Mouse (Mus musculus): Measurements from ENCODE around the gene Tmsb15b1. TPM values are rescaled to one million over a fixed set of nuclear protein-coding genes. Genes with fewer than 3 reads are reported as not detected.
"Not testable (repeated sequence)": the region's sequence is repeated elsewhere in the genome, so short reads cannot be mapped to it uniquely, and the experiment has no call there.

Tmsb15b1 gene
- polyA plus RNA-seq, 1 experiment from 2014 or later = 19.8 TPM

DNA sequence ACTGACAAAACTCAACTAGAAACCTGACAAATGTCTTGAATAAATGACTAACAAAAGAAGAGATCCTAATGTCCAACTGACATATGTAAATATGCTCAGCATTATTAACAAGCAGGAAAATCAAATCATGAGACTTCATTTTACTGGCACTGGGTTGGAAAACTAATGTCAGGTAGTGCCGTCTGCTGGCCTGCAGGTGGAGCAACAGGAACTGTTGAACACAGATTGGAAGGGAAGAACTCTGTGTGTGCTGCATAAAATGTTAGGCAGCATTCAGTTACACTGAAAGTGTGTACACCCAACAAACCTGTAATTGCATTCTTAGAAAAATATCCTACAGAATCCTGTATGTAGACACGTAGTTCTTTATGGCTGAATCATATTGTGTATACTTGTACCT lies 17.0 kb downstream of the Tmsb15b1 start:
- no peaks in the 10 kb centered on the region for H3K9me3 ChIP-seq (replicated peaks)
- no peaks in the 10 kb centered on the region for H3K36me3 ChIP-seq
- no peaks in the 10 kb centered on the region for H3K4me1 ChIP-seq
- WGBS = 29% methylated on average over 2 of the region's 2 CpGs
- H3K27ac ChIP-seq = no peak overlapping the region
- 0 out of 2 replicates have a peak, but pooled peaks cover 3% of the 10 kb centered on the region for H3K27me3 ChIP-seq (ENCODE audit: low read depth, poor library complexity, severe bottlenecking)
- DNase-seq (ENCODE audit: low spot score) = no peak
- no peak overlapping the region for H3K4me3 ChIP-seq

DNA sequence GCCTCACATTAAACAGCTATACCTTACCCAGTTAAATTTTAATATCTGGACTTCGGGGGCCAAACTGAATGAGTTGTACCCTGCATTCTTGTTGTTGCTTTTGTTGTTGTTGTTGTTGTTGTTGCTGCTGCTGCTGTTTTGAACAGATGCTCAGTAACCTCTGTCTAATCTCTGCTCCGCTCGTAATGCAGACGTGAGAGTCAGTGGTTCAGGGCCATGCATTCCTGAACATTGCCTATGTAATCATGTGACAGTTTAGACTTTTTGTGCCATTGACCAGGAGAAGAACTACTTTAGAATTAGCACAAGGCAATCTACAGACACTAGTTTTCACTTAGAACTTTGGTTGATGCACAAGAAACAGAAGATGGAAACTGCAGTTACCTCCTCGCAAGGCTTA lies 18.4 kb downstream of the Tmsb15b1 start:
- not testable (repeated sequence) for H3K27ac ChIP-seq; DNase-seq (ENCODE audit: low spot score); H3K4me1 ChIP-seq; H3K36me3 ChIP-seq; H3K9me3 ChIP-seq (replicated peaks); H3K27me3 ChIP-seq (ENCODE audit: low read depth, poor library complexity, severe bottlenecking)
- peak overlapping the region; percentile 43 for H3K4me3 ChIP-seq
- 60% methylated on average over 5 of the region's 5 CpGs for WGBS

DNA sequence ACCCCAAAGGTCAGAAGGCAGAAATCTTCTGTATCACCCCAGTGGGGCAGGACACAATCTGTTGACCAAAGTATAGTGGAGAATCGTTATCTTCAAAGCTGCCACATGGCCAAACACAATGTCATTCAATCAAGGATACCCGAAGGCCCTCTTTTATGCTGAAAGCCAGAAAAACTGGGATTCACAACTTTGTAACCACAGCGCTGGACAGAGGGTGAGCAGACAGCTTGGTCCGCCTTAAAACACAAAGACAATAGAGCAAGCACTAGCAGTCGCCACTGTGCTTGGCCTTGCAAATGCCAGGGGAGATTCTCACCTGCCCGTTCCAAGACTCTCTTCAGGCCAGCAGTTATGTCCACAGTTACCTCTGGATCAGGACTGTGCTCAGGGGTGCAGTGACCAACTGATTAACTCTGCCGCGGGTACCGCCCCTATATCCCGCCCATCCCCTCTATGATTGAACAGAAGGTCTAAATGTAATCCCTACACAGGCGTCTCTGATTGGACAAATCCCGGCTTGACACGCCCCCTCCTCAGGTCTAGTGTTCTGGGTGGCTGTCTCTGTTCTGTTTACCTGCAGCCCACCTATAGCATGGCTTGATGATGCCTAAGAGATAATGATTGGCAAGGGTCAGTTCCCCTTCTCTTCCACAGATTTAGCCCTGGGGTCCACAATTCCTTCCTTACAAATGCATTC lies 18.9 kb downstream of the Tmsb15b1 start:
- not testable (repeated sequence) for H3K4me1 ChIP-seq; H3K9me3 ChIP-seq (replicated peaks); H3K36me3 ChIP-seq; H3K27ac ChIP-seq; H3K27me3 ChIP-seq (ENCODE audit: low read depth, poor library complexity, severe bottlenecking)
- H3K4me3 ChIP-seq = peak overlapping the region; percentile 43
- WGBS = 23% methylated on average over 13 of the region's 13 CpGs
- peak; percentile 45 for DNase-seq (ENCODE audit: low spot score)

DNA sequence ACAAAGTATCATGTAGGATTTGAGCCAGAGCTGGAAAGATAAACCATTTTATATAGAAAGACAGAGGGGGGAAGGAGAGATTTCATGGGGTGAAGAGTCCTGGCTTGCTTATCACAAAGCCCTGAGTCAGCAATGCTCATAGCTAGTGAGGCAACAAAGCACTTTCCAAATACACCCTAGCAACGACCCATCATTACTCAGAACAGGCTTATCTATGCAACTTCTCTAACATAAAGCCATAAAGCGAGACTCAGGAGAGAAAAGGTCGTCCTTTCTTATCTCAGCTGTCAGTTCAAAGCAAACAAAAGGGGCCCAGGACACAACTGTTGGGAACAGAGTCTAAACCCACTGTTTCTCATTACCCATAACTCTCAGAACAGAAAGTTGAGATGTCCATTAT lies 38.7 kb downstream of the Tmsb15b1 start:
- Histone ChIP-seq H3K27ac (no peak overlapping the region), H3K9me3 (replicated peaks) (no peaks in the 10 kb centered on the region), H3K4me1 (no peaks in the 10 kb centered on the region), H3K27me3 (ENCODE audit: low read depth, poor library complexity, severe bottlenecking) (0 out of 2 replicates have a peak, but pooled peaks cover 4% of the 10 kb centered on the region), H3K4me3 (no peak overlapping the region), H3K36me3 (no peaks in the 10 kb centered on the region)
- DNase-seq (ENCODE audit: low spot score) = no peak
- 43% methylated on average over 3 of the region's 3 CpGs for WGBS

DNA sequence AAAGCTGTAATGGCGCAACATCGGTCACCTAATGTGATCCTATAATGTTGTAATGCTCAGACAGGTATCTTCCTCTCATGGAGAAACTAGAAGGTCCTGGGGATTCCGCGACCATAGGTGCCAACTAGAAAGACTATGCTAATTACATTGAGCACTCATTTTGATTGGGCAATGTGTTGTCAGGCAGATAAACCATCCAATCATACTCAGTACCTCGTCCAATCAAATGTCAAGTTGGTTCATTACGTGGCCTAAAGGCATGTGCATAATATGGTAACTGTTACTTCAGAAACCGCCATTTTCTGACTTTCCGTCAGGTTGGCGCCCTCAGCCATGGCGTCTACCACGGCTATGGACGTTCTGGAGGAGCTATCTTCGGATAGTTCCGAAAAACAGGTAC lies 49.6 kb downstream of the Tmsb15b1 start, which contains the start of gene H2bfm:
Gene H2bfm, plus strand, starts transcription at position 295 of the 400 bp plus-strand sequence.
- no peak within 1 kb of the TSS for H3K4me3 ChIP-seq
- no peak within 1 kb of the TSS for H3K27ac ChIP-seq
- DNase-seq (ENCODE audit: low spot score) = no peak
- no peaks in the 10 kb centered on the region for H3K36me3 ChIP-seq
- H3K4me1 ChIP-seq = no peaks in the 10 kb centered on the region
- H3K27me3 ChIP-seq (ENCODE audit: low read depth, poor library complexity, severe bottlenecking) = no peaks in the 10 kb centered on the region
- no peaks in the 10 kb centered on the region for H3K9me3 ChIP-seq (replicated peaks)
- WGBS = 91% methylated on average over 14 of the region's 14 CpGs

DNA sequence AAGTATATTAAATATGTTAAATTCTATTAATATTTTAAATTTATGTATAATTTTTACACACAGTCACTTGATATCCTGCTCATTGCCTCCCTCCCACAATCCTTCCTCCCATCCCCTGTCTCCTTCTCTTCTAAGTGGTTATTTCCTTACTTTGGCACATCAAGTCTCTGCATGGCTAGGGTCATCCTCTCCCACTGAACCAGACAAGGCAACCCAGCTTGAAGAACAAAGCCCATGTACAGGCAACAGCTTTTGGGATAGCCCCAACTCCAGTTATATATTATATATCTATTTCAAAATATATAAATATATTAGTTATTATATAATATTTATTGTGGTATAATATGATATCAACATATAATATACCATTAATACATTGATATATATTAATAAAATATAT lies 50.8 kb downstream of the Tmsb15b1 start:
- no peak for DNase-seq (ENCODE audit: low spot score)

More for the DNA sequence above, 50.8 kb downstream of the Tmsb15b1 start:
- Histone ChIP-seq H3K4me1 (no peaks in the 10 kb centered on the region), H3K4me3 (no peak overlapping the region), H3K9me3 (replicated peaks) (no peaks in the 10 kb centered on the region), H3K27ac (no peak overlapping the region), H3K27me3 (ENCODE audit: low read depth, poor library complexity, severe bottlenecking) (no peaks in the 10 kb centered on the region), H3K36me3 (no peaks in the 10 kb centered on the region)

Other genes with a start within 250 kb of the Tmsb15b1 start
- gene Morf4l2, start 233.2 kb downstream of the Tmsb15b1 start, polyA plus RNA-seq (2016; fragmentation: Nextera tagmentation; extraction: Ambion mirVana) = 552 and 564 TPM in 2 replicates
- gene Glra4, start 196.7 kb downstream of the Tmsb15b1 start, polyA plus RNA-seq (2016; fragmentation: Nextera tagmentation; extraction: Ambion mirVana) = 0.13 TPM in 2 replicates
- 2.6 and 3.8 TPM in 2 replicates for gene Plp1, start 154.2 kb downstream of the Tmsb15b1 start, polyA plus RNA-seq (2016; fragmentation: Nextera tagmentation; extraction: Ambion mirVana)
- 0.09 and 0.14 TPM in 2 replicates for gene Rab9b, start 108.1 kb downstream of the Tmsb15b1 start, polyA plus RNA-seq (2016; fragmentation: Nextera tagmentation; extraction: Ambion mirVana)
- gene H2bfm, start 49.5 kb downstream of the Tmsb15b1 start, polyA plus RNA-seq (2016; fragmentation: Nextera tagmentation; extraction: Ambion mirVana) = not detected in 2 replicates
- gene Tmsb15b2, start 1.4 kb downstream of the Tmsb15b1 start, polyA plus RNA-seq (2016; fragmentation: Nextera tagmentation; extraction: Ambion mirVana) = 25.1 and 49.5 TPM in 2 replicates
- 3.3 and 5.0 TPM in 2 replicates for gene Tmsb15l, start within 50 bp of the Tmsb15b1 start, polyA plus RNA-seq (2016; fragmentation: Nextera tagmentation; extraction: Ambion mirVana)
- 15.8 and 32.4 TPM in 2 replicates for gene Zcchc18, start 16.3 kb upstream of the Tmsb15b1 start, polyA plus RNA-seq (2016; fragmentation: Nextera tagmentation; extraction: Ambion mirVana)
- 12.9 and 13.7 TPM in 2 replicates for gene Slc25a53, start 61.4 kb upstream of the Tmsb15b1 start, polyA plus RNA-seq (2016; fragmentation: Nextera tagmentation; extraction: Ambion mirVana)
- gene Fam199x, start 72.7 kb upstream of the Tmsb15b1 start, polyA plus RNA-seq (2016; fragmentation: Nextera tagmentation; extraction: Ambion mirVana) = 15.5 and 16.1 TPM in 2 replicates
- gene Esx1, start 145.2 kb upstream of the Tmsb15b1 start, polyA plus RNA-seq (2016; fragmentation: Nextera tagmentation; extraction: Ambion mirVana) = not detected in 2 replicates